Mouse (Mus musculus): ENCODE data around the gene Eogt.
A peak's percentile ranks its signal among the peaks of the same experiment; 100 is the strongest.

The Eogt gene

GRCm38 (mm10) chr6:97148383-97149251 lies at the start of gene Eogt:
Gene Eogt, minus strand, starts transcription at chr6:97149182.
- DNase-seq (ENCODE audit: low spot score in 2 of 2) = peak; percentile 66 to 72

GRCm38 (mm10) chr6:97179367-97179828 lies 30.4 kb upstream of the Eogt start:
- DNase-seq (ENCODE audit: low spot score in 2 of 2) = no peak

GRCm38 (mm10) chr6:97178491-97179366 lies 29.7 kb upstream of the Eogt start, which contains the start of gene Tmf1:
Gene Tmf1, minus strand, starts transcription at chr6:97179122.
- DNase-seq (ENCODE audit: low spot score in 2 of 2) = peak; percentile 96

- no peak for DNase-seq (ENCODE audit: low spot score in 2 of 2)
Measured at GRCm38 (mm10) chr6:97175716-97176115, 26.7 kb upstream of the Eogt start.

GRCm38 (mm10) chr6:97150156-97150555 lies 1.2 kb upstream of the Eogt start:
- DNase-seq (ENCODE audit: low spot score in 2 of 2) = no peak

GRCm38 (mm10) chr6:97149721-97150120 lies 739 bp upstream of the Eogt start:
- no peak for DNase-seq (ENCODE audit: low spot score in 2 of 2)

- DNase-seq (ENCODE audit: low spot score in 2 of 2) = peak; percentile 6 to 45
Measured at GRCm38 (mm10) chr6:97147755-97148382, 1.1 kb downstream of the Eogt start.

GRCm38 (mm10) chr6:97145156-97145555 lies 3.8 kb downstream of the Eogt start:
- DNase-seq (ENCODE audit: low spot score in 2 of 2) = no peak

GRCm38 (mm10) chr6:97144359-97144758 lies 4.6 kb downstream of the Eogt start:
- peak in 1 of 2 experiments; percentile 17 for DNase-seq (ENCODE audit: low spot score in 2 of 2)

GRCm38 (mm10) chr6:97142611-97143010 lies 6.4 kb downstream of the Eogt start:
- no peak for DNase-seq (ENCODE audit: low spot score in 2 of 2)

GRCm38 (mm10) chr6:97141811-97142210 lies 7.2 kb downstream of the Eogt start:
- no peak for DNase-seq (ENCODE audit: low spot score in 2 of 2)

- no peak for DNase-seq (ENCODE audit: low spot score in 2 of 2)
Measured at GRCm38 (mm10) chr6:97132707-97133303, 16.2 kb downstream of the Eogt start.

- no peak for DNase-seq (ENCODE audit: low spot score in 2 of 2)
Measured at GRCm38 (mm10) chr6:97131808-97132207, 17.2 kb downstream of the Eogt start.

GRCm38 (mm10) chr6:97130979-97131378 lies 18.0 kb downstream of the Eogt start:
- DNase-seq (ENCODE audit: low spot score in 2 of 2) = no peak

GRCm38 (mm10) chr6:97124336-97125010 lies 24.5 kb downstream of the Eogt start:
- DNase-seq (ENCODE audit: low spot score in 2 of 2) = peak in 1 of 2 experiments; percentile 35

- no peak for DNase-seq (ENCODE audit: low spot score in 2 of 2)
Measured at GRCm38 (mm10) chr6:97120922-97121321, 28.1 kb downstream of the Eogt start.

GRCm38 (mm10) chr6:97118327-97118726 lies 30.7 kb downstream of the Eogt start:
- DNase-seq (ENCODE audit: low spot score in 2 of 2) = no peak

- DNase-seq (ENCODE audit: low spot score in 2 of 2) = no peak
Measured at GRCm38 (mm10) chr6:97116896-97117295, 32.1 kb downstream of the Eogt start.

- no peak for DNase-seq (ENCODE audit: low spot score in 2 of 2)
Measured at GRCm38 (mm10) chr6:97114821-97115220, 34.2 kb downstream of the Eogt start.

- DNase-seq (ENCODE audit: low spot score in 2 of 2) = peak in 1 of 2 experiments; percentile 20
Measured at GRCm38 (mm10) chr6:97112177-97112576, 36.8 kb downstream of the Eogt start.

GRCm38 (mm10) chr6:97106777-97107176 lies 42.2 kb downstream of the Eogt start:
- peak in 1 of 2 experiments; percentile 67 for DNase-seq (ENCODE audit: low spot score in 2 of 2)
